Mouse (Mus musculus) ES-Bruce4 (cell line): ENCODE measurements around the gene Megf8.

ENCODE experiments used
- CTCF ChIP-seq: IDR thresholded peaks from one replicate; pipeline ENCODE4 v1.8.1; 2011; ENCODE audit warnings: low read depth, low read length
- POLR2A ChIP-seq: IDR thresholded peaks from one replicate; pipeline ENCODE4 v1.8.1; 2011; ENCODE audit warnings: low read length; ENCODE audit not compliant: insufficient read depth

DNA sequence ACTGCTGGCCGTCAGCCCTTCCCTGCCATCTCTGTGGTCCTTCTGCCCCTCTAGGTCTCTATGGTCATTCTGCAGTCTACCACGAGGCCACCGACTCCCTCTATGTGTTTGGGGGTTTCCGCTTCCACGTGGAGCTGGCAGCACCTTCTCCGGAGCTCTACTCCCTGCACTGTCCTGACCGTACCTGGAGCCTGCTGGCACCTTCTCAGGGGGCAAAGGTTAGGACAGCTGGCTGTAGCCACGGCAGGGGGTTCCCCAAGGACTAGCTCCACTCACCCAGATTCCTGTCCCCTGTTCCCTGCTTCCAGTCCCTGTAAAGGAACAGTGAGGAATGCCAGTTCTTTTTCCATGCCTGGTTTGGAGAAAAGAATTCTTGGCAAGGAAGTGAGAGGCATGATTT, 31.9 kb downstream of the Megf8 start:
- TF ChIP-seq CTCF (no peak), POLR2A (no peak)
